Mouse (Mus musculus): ENCODE measurements at regions not wholly inside any gene's neighbourhood (a gene's known extent, or its start where the extent isn't known, plus 50 kb on each side); places are given as distances from the start of the nearest gene placed in this dataset.

DNA sequence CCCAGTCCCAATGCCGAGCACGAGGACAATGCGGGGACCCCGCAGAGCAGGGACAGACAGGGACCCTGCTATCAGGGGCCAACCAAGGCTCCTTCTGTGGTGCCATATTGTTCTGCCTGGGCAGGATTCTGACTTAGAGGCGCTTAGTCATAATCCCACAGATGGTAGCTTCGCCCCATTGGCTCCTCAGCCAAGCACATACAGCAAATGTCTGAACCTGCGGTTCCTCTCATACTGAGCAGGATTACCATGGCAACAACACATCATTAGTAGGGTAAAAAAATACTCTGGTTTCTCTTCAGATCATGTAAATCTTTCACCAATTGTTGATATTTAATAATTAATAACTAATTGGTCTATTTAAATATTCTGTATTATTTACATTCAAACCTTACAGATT lies 2140.3 kb upstream of the Cdh20 start:
- DNase-seq (ENCODE audit: low read depth, low spot score): peak; percentile 98

DNA sequence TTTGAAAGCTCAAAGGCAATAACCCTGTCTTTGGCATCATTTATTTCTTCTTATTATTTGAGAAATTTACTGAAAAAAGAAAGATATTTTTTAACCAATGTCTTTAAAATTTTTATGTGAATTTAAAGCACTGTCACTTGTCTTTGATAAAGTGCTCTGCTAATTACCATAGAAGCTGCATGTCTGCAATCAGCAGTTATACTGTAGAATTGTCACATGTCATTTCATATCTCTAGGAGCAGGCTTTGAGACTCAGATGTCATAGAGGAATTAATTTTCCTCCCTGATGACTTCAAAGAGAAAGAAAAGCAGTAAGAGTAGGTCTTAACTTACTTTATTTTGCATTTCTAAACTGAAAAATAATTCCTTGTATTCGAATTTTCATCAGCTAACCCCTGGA lies 2123.9 kb upstream of the Cdh20 start:
- DNase-seq (ENCODE audit: low read depth, low spot score): no peak

DNA sequence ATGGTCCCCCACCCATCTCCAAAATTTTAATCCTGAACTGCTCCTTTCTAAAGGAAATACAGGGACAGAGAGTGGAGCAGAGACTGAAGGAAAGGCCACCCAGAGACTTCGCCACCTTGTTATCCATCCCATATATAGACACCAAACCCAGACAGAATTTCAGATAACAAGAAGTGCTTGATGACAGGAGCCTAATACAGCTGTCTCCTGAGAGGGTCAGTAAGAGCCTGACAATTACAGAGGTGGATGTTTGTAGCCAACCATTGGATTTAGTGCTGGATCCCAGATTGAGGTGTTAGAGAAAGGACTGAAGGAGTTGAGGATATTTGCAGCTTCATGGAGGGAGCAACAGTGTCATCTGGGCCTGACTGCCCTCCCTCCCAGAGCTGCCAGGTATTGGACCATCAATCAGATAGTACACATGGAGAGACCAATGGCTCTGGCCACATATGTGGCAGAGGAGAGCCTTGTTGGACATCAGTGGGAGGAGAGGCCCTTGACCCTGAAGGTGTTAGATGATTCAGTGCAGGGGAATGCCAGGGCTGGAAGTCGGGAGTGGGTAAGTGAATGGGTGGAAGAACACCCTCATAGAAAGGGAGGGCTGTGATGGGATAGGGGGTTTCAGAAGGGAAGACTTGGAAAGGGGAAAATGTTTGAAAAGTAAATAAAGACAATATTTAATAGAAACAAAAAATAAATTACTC lies 2080.8 kb upstream of the Cdh20 start:
- DNase-seq (ENCODE audit: low read depth, low spot score): no peak

GRCm38 (mm10) chr1:102716459-102716858 lies 2051.9 kb upstream of the Cdh20 start:
- DNase-seq (ENCODE audit: low read depth, low spot score): no peak

DNA sequence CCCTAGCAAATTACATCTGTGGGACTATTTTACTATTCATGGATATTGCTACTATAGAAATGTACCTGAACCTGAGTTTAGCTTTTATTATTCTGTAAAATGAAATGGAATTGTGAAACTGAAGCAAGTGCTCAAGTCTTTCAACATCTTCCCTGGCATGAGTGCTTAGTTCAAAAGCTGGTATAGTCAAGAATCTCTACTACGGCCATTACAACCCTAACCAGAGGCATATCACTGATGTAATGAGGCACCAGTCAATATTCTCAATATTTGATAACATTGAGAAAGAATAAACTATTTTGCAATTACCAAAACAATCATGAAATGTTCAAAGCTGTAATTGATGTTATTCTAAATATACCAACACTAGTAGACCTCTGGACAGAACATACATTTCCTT lies 2034.3 kb upstream of the Cdh20 start:
- DNase-seq (ENCODE audit: low read depth, low spot score): no peak

DNA sequence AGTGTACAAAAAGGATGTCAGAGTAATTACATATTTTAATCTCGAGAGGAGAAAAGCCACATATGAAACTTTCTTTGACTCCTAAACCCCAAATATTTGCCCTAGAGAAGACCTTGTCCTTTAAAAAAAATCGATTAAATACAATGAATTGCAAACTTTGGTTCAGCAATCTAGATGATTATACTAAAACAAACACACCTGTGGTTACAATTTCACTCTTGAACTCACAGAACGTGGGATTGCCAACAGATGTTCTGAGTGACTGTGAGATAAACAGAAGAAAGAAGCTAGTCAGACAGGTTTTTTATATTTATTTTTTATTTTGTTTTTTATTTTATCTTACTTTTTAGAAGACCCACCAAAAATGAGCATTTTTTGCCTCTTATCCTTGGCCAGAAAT lies 2032.9 kb upstream of the Cdh20 start:
- no peak for DNase-seq (ENCODE audit: low read depth, low spot score)

DNA sequence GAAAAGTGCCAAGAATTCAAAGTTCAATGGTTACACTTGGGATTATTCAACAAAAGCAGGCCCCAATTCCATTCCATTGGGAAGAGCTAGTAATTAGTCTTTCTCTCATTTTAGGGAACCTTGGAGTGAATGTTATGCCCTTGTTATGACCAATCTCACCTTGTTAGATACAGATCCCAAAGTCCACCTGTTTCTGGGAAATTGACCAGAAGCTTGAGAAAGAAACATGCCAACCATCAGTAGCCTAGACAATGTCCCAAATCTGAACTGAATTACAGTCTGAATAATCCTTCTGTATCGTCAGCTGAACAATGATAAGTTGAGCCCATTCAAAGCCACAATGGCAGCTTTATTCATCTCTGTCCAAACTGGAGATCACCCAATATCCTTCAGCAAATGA lies 2010.4 kb upstream of the Cdh20 start:
- no peak for DNase-seq (ENCODE audit: low read depth, low spot score)
